Mouse (Mus musculus) E14TG2a.4 (cell line): Measurements from ENCODE around the gene Phip.

Experiments used
- CTCF ChIP-seq: conservative IDR thresholded peaks from 2 replicates; pipeline ENCODE4 v1.5.1; 2014; ENCODE audit warnings: low read length
- NANOG ChIP-seq: IDR thresholded peaks from 2 replicates; pipeline ENCODE4 v1.6.1; 2014; ENCODE audit warnings: borderline replicate concordance, low read length, mixed read lengths

DNA sequence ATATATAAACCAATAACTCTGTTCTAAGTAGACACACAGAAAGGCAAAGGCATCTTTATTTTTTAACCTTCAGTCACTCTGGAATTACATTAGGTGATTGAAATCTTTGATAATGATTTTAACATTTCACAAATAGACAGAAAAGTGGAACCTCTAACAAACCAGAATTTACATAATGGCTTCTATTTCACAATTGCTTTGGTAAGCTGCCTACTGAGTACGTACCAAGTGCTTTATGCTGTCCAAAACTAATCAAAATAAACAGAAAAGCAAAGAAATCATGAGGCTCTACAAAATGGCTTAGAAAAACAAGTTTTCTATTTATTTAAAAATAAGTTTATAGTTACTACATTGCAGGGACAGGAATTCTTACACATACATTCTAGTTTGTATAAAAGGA is 109.2 kb downstream of the Phip start:
- TF ChIP-seq CTCF (no peak), NANOG (no peak)
